Mouse (Mus musculus): ENCODE results near the gene Hdac4.

DNA sequence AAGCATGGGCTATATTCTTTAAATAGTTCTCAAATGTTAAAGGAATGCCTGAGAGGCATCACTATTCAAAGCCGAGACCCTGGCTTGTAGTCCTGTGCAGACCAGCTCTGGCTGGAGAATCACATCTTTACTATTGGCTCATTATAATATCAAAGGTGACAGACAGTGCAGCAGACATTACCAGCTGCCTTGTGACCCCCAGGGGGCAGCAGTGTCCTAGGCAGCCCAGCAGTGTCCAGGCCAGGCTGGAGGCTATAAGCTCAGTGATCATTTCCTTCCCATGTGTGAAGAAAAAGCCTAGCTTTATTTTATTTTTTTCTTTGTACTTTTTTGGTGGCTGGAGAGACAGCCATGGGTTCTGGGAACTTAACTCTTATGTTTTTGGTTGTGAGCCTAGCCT is 233.2 kb downstream of the Hdac4 start:
- TF ChIP-seq MYOG (IDR thresholded peaks at IDR 0.05; ENCODE audit: control insufficient read depth in 1 of 3, insufficient read depth in 1 of 3, insufficient read length in 2 of 3, low read depth in 2 of 3), result no peak
- no peak for TF ChIP-seq USF1 (IDR thresholded peaks at IDR 0.05; ENCODE audit: low read depth)
- TF ChIP-seq POLR2A (IDR thresholded peaks at IDR 0.05; ENCODE audit: insufficient read length, low read depth), result no peak

Data from myocyte (in vitro differentiated cells).